Mouse (Mus musculus) hindbrain, embryonic 15.5 days (tissue): ENCODE data around the gene Mcf2l. TPM values are rescaled to one million over a fixed set of nuclear protein-coding genes. Genes with fewer than 3 reads are reported as not detected.

Source experiments
- ATAC-seq: fragments of 200-750 bp; cut with Nextera tagmentation; 2 replicates; pipeline ENCODE4 v1.8.0; 2017; ENCODE audit warnings: low read depth, moderate number of reproducible peaks, moderate TSS enrichment; ENCODE audit not compliant: low FRiP score
- H3K27ac ChIP-seq: fragments of 300-500 bp; sonication (generic); replicated peaks from 2 replicates; pipeline ENCODE4 v1.5.1; 2015; ENCODE audit warnings: mild to moderate bottlenecking, inconsistent platforms
- H3K27me3 ChIP-seq: fragments of 300-500 bp; sonication (generic); 2 replicates; pipeline ENCODE4 v1.6.1; 2015; ENCODE audit warnings: control low read depth, inconsistent platforms
- H3K36me3 ChIP-seq: fragments of 300-500 bp; sonication (generic); 2 replicates; pipeline ENCODE4 v1.6.1; 2015; ENCODE audit warnings: control low read depth, inconsistent platforms
- H3K4me1 ChIP-seq: fragments of 300-500 bp; sonication (generic); replicated peaks from 2 replicates; pipeline ENCODE4 v1.6.1; 2015; ENCODE audit warnings: control low read depth, inconsistent platforms
- H3K4me2 ChIP-seq: fragments of 300-500 bp; sonication (generic); 2 replicates; pipeline ENCODE4 v1.6.1; 2015; ENCODE audit warnings: moderate library complexity, mild to moderate bottlenecking, inconsistent platforms
- H3K4me3 ChIP-seq: fragments of 300-500 bp; sonication (generic); 2 replicates; pipeline ENCODE4 v1.5.1; 2015; ENCODE audit warnings: mild to moderate bottlenecking, inconsistent platforms
- H3K9ac ChIP-seq: fragments of 300-500 bp; sonication (generic); 2 replicates; pipeline ENCODE4 v1.6.1; 2015; ENCODE audit warnings: inconsistent platforms
- H3K9me3 ChIP-seq: fragments of 300-500 bp; sonication (generic); 2 replicates; pipeline ENCODE4 v1.6.1; 2016; ENCODE audit warnings: control low read depth, inconsistent platforms
- WGBS: fragments of 180-500 bp; shearing (Covaris S2); methylation state at CpG from one replicate; pipeline ENCODE4 v1.1.7; 2015; 5-methylcytosine and 5-hydroxymethylcytosine counted together
- polyA plus RNA-seq: library from polyadenylated mRNA; unstranded; fragments of >200 nt; fragmentation: Nextera tagmentation; extraction: Ambion mirVana; gene quantifications from 2 replicates; pipeline ENCODE4 v1.2.1, GENCODE M21; 2015

Mcf2l gene
- polyA plus RNA-seq, 1 experiment from 2014 or later: 155 TPM

DNA sequence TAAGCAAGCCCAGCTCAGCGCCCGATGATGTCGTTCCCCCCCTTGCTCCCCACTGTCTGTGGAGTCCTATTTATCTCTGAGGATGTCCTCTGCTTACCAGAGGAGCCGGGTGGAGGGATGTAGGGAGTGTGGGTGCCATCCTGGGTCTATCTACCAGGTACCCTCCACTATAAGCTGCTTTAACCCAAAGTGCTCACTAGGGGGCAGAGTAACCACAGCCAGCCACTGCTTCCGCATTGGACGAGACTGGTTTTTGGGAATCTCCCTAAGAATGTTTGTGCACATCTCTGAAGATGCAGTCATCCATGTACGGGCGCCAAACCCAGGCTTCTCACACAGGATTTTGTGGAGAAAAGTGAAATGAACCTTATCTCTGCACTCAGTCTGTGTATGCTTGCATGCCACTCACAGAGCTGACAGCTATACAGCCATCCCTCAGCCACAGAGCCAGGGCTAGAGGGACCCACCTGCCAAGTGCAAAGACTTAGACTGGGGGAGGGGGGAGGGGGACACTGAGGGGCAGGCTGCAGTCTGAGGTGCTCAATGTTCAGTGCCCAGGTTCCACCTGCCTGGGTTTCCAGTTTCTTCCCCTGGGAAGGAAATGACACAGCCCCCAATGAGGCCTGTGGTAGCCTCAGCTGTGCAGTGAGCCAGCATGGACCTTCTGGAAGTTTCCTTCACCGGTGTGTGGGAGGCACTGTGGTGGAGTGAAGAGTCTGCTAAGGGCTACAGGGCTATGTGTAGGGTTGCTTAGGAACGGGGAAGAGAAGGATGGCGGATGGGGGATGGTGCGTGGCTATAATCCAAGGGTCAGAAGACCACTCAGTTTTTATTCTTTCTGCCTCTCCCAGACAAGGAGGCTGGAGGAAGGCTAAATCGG lies 23.1 kb downstream of the Mcf2l start:
- WGBS: 50% methylated on average over 13 of the region's 13 CpGs
- peak; percentile 70 for ATAC-seq
- H3K4me2 ChIP-seq: no peak overlapping the region
- no peak overlapping the region for H3K9ac ChIP-seq
- H3K9me3 ChIP-seq: no peaks in the 10 kb centered on the region
- H3K4me3 ChIP-seq: no peak overlapping the region
- H3K27me3 ChIP-seq: no peaks in the 10 kb centered on the region
- H3K36me3 ChIP-seq: no peaks in the 10 kb centered on the region
- peaks cover 7% of the 10 kb centered on the region; the same call in 1 of the 2 replicates for H3K4me1 ChIP-seq
- H3K27ac ChIP-seq: no peak overlapping the region

DNA sequence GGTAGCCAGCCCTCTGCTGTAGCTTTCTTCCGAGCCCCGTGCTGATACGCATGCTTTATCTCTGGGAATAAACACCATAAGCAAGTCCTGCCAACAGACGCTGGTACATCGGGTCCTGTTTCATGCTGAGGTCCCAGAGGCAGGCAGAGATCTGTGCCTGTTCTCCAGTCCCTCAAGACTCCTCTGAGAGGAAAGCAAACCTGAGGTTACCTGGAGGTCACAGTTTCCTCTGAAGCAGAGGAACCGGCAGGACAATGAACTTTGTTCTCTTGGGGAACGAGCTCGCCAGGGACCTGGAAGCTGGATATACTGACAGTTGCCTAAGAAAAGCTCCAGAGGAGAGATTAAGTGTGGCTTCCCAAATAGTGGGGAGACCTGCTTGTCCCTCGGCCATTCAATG lies 24.2 kb downstream of the Mcf2l start:
- Histone ChIP-seq H3K27me3 (no peaks in the 10 kb centered on the region), H3K9me3 (no peaks in the 10 kb centered on the region), H3K27ac (no peak overlapping the region), H3K4me3 (no peak overlapping the region), H3K4me1 (peaks cover 7% of the 10 kb centered on the region; the same call in 1 of the 2 replicates), H3K36me3 (no peaks in the 10 kb centered on the region), H3K9ac (no peak overlapping the region), H3K4me2 (no peak overlapping the region)
- no peak for ATAC-seq
- 78% methylated on average over 9 of the region's 9 CpGs for WGBS

DNA sequence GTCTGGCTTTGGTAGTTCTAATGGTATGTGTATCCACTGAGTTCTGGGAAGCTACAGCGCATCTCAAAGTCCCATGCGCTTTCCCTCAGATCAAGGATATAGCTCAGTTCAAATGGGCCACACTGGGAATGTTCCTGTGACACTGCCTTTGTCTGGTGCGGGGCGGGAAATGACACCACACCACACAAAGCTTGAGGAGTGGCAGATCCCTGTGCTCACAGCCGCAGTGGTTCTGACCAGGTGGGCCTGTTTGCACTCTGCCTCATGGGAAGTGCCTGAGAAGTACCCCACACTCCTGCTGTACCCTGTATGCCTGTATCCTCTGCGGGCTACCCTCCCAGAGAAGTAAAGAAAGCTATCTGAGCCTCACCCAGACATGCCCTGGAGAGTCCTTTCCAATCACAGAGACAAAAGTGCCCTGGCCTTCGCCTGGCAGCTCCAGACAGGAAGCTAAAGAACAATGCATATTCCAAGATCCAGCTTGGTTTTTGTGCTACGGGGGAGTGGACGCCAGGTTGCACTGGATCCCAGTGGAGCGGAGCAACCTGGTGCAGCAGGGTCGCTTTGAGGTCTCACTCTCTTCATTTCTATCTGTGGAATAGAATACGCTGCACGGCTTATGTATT lies 30.3 kb downstream of the Mcf2l start:
- Histone ChIP-seq H3K4me3 (no peak overlapping the region), H3K27ac (no peak overlapping the region)
- 88% methylated on average over 13 of the region's 13 CpGs for WGBS

DNA sequence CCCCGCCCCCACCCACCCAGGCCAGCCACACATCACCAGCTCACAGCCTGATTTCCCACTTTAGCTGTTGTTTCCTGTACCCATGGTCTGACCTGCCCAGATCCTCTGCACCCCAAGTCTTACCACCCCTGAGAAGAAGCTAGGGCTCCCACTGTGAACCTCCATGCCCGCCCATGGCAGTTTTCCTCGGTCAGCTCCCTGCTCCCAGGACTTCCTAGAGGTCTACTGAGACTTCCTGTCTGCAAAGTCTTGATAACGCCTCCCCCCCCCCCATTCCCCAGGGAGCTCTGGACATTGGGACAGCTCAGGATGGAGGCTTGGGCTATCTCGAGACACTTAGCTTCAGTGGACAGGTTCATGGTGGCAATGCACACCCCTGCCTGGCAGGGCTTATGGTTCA lies 31.5 kb downstream of the Mcf2l start:
- H3K9me3 ChIP-seq: no peaks in the 10 kb centered on the region
- H3K27me3 ChIP-seq: no peaks in the 10 kb centered on the region
- no peak overlapping the region for H3K9ac ChIP-seq
- 92% methylated on average over 5 of the region's 5 CpGs for WGBS
- H3K36me3 ChIP-seq: no peaks in the 10 kb centered on the region
- no peak overlapping the region for H3K4me2 ChIP-seq
- H3K4me1 ChIP-seq: no peaks in the 10 kb centered on the region
- no peak overlapping the region for H3K4me3 ChIP-seq
- no peak for ATAC-seq
- no peak overlapping the region for H3K27ac ChIP-seq

More for the DNA sequence above, 30.3 kb downstream of the Mcf2l start:
- no peaks in the 10 kb centered on the region for H3K36me3 ChIP-seq
- H3K4me1 ChIP-seq: no peaks in the 10 kb centered on the region
- H3K9me3 ChIP-seq: no peaks in the 10 kb centered on the region
- H3K27me3 ChIP-seq: no peaks in the 10 kb centered on the region
- no peak for ATAC-seq
- no peak overlapping the region for H3K9ac ChIP-seq
- H3K4me2 ChIP-seq: no peak overlapping the region

- no peak overlapping the region for H3K9ac ChIP-seq
- H3K4me2 ChIP-seq: no peak overlapping the region
- no peaks in the 10 kb centered on the region for H3K36me3 ChIP-seq
- H3K9me3 ChIP-seq: no peaks in the 10 kb centered on the region
- no peak for ATAC-seq
- no peak overlapping the region for H3K4me3 ChIP-seq
- no peaks in the 10 kb centered on the region for H3K27me3 ChIP-seq
- no peak overlapping the region for H3K27ac ChIP-seq
- WGBS: 77% methylated on average over 11 of the region's 11 CpGs
- H3K4me1 ChIP-seq: no peaks in the 10 kb centered on the region
Measured at GRCm38 (mm10) chr8:12905599-12906321, 32.2 kb downstream of the Mcf2l start.

DNA sequence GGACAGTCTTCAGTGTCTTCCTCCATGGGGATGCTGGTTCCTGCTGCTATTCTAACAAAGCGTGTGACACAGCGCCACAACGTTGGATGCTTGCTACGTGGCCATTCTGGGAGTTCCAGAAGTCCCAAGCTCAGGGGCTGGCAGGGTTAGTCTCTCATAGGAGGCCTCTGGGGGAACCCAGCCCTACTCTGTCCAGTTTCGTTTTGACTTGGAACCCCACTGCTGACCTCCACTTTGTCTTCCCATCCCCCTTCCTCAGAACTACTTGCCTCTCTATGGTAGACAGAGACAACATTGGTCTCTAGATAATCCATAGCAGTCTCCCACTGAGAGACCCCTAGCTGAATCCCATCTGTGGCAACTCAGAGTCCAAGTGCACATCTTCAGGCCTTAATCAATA lies 33.0 kb downstream of the Mcf2l start:
- no peak overlapping the region for H3K4me3 ChIP-seq
- no peaks in the 10 kb centered on the region for H3K4me1 ChIP-seq
- H3K9me3 ChIP-seq: no peaks in the 10 kb centered on the region
- H3K27me3 ChIP-seq: no peaks in the 10 kb centered on the region
- H3K9ac ChIP-seq: no peak overlapping the region
- H3K36me3 ChIP-seq: no peaks in the 10 kb centered on the region
- no peak overlapping the region for H3K27ac ChIP-seq
- ATAC-seq: no peak
- no peak overlapping the region for H3K4me2 ChIP-seq
- 66% methylated on average over 5 of the region's 5 CpGs for WGBS

DNA sequence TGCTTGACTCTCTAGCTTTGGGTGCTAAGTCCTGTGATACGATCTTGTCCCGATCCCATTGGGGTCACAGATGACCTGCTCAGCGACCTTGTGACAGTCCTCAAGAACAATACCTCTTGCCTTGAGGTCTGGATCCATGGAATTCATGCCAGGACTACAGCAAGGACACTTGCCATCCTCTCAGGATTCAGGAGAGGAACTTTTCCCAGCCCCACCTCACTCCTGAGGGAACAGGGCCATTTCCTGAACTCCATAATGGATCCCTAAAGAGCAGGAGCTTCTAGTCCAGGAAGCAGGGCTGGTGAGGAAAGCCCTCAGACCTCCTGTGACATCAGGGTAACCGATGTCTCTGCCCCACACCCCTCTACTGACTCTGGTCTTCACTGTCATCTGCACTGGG lies 34.1 kb downstream of the Mcf2l start:
- Histone ChIP-seq H3K9ac (no peak overlapping the region), H3K4me1 (no peaks in the 10 kb centered on the region), H3K36me3 (no peaks in the 10 kb centered on the region), H3K9me3 (no peaks in the 10 kb centered on the region), H3K4me2 (no peak overlapping the region), H3K27me3 (no peaks in the 10 kb centered on the region), H3K27ac (no peak overlapping the region), H3K4me3 (no peak overlapping the region)
- 82% methylated on average over 4 of the region's 4 CpGs for WGBS
- ATAC-seq: no peak

DNA sequence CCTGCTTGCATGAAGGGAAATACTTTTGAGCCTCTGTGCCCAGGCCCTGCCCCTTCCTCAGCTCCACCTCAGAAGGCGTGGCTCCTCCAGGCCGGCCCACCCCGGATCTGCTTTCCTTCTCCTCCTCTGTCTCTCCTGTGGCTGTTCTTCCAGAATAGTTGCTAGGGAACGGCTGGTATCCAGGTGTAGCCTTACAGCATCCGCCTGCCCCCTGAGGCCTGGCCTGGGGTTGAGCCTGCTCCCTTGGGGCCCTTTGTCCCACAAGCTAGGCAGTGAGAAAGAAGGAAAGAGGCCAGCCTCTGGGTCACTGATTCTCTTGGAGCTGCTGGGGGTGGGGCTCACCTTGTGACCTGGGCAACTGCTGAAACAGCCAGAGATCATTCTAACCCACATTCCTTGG lies 38.4 kb downstream of the Mcf2l start:
- Histone ChIP-seq H3K36me3 (no peaks in the 10 kb centered on the region), H3K27me3 (no peaks in the 10 kb centered on the region), H3K4me1 (peaks cover 11% of the 10 kb centered on the region), H3K9ac (no peak overlapping the region), H3K27ac (no peak overlapping the region), H3K9me3 (no peaks in the 10 kb centered on the region), H3K4me2 (no peak overlapping the region), H3K4me3 (no peak overlapping the region)
- ATAC-seq: no peak
- WGBS: 17% methylated on average over 5 of the region's 5 CpGs

GRCm38 (mm10) chr8:12915187-12916006 lies 41.8 kb downstream of the Mcf2l start:
- peak overlapping the region; percentile 71 for H3K9ac ChIP-seq
- 15% methylated on average over 40 of the region's 42 CpGs for WGBS
- H3K27me3 ChIP-seq: no peaks in the 10 kb centered on the region
- H3K4me1 ChIP-seq: peaks cover 31% of the 10 kb centered on the region
- H3K4me2 ChIP-seq: peak overlapping the region; percentile 92
- H3K4me3 ChIP-seq: peak overlapping the region; percentile 46
- no peaks in the 10 kb centered on the region for H3K36me3 ChIP-seq
- H3K27ac ChIP-seq: peak overlapping the region; percentile 82
- H3K9me3 ChIP-seq: no peaks in the 10 kb centered on the region
- peak; percentile 90 for ATAC-seq

DNA sequence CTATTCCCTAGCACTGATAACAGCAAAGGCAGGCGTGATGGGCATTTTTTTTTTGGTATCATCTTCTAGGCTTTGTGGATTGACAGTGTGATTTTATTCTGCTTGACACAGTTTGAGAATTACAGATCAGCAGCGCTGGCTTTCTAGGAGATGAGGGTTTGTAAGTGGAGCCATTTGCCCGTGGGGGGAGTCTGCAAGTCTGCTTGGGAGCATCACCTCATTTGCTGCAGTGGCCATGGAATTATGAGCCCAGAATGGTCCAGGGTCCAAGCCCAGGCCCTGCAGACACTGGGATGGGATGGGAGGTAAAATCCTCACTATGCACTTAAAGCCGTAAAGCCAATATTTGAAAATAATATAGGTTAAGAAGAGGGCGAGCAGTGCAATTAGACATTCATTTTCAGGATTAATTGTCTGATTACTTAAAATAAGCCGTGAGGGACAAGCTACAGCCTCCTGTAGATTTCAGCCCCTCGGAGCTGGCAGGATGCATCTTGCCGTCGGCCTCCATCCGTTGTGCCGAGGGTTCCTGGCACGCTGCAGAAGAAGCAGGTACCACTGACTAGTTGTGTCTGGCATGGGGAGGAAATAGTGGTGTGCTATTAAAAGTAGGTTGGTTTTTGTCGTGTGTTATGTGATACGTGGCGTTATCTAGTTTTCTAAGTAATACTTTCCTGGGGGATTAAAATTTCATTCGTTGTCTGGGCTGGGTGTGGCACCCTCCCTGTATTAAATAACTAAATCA lies 42.7 kb downstream of the Mcf2l start:
- ATAC-seq: no peak
- Histone ChIP-seq H3K4me1 (peaks cover 31% of the 10 kb centered on the region), H3K36me3 (no peaks in the 10 kb centered on the region), H3K27me3 (no peaks in the 10 kb centered on the region), H3K27ac (peak overlapping the region; percentile 82), H3K9me3 (no peaks in the 10 kb centered on the region), H3K9ac (peak overlapping the region; percentile 71), H3K4me2 (peak overlapping the region; percentile 92), H3K4me3 (peak overlapping the region; percentile 46)
- WGBS: 45% methylated on average over 16 of the region's 16 CpGs

DNA sequence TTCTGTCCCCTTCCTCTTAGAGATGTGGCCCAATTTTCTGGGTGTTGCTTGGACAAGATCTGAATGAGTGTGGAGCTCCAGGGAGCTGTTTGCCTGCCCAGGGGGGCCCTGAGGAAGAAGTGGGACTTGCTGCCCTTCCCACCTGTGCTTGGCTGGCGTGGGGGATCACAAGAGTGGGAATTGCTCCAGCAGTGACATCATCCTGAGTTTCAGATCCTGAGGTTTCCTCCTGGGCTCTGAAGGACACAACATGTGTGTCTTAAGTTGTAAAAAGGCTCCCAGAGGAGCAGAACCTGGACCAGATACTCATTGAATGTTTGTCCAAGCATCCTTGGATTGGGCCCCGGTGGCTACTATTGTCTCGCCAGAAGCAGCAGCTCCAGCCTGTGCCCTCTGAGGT lies 43.4 kb downstream of the Mcf2l start:
- no peak for ATAC-seq
- no peaks in the 10 kb centered on the region for H3K36me3 ChIP-seq
- 67% methylated on average over 3 of the region's 3 CpGs for WGBS
- H3K27me3 ChIP-seq: no peaks in the 10 kb centered on the region
- H3K9me3 ChIP-seq: no peaks in the 10 kb centered on the region
- peak overlapping the region; percentile 46 for H3K4me3 ChIP-seq
- H3K9ac ChIP-seq: peak overlapping the region; percentile 71
- H3K4me2 ChIP-seq: peak overlapping the region; percentile 92
- H3K4me1 ChIP-seq: peaks cover 31% of the 10 kb centered on the region
- H3K27ac ChIP-seq: peak overlapping the region; percentile 82; the same call in 1 of the 2 replicates
